Mouse (Mus musculus): ENCODE measurements around the gene Notch4. TPM values are rescaled to one million over a fixed set of nuclear protein-coding genes. Genes with fewer than 3 reads are reported as not detected.

Notch4 gene
- polyA plus RNA-seq, 1 experiment from 2014 or later = 9.8 TPM

DNA sequence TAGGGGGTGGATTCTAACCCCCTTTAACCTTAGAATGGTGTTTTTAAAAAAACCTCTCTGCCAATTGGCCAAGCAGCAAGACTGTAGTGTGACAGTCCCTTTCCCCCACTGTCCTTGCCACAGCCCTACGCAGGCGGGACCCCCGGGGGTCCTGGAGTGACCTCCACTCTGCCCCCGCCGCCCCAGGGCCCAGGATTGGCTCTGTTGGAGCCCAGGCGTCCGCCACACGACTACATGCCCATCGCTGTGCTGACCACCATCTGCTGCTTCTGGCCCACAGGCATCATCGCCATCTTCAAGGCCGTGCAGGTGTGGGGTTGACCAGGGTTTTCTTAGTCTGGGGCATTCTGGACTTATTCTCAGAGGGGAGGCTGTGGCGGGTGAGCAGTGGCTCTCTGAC is 67.6 kb downstream of the Notch4 start:
- Histone ChIP-seq H3K36me3 (ENCODE audit: control insufficient read depth, insufficient read depth, low read length) (no peaks in the 10 kb centered on the region), H3K27me3 (ENCODE audit: control insufficient read depth, insufficient read depth, low read length) (peaks cover 51% of the 10 kb centered on the region), H3K27ac (replicated peaks in 1 of 2; ENCODE audit: control insufficient read depth in 1 of 2, insufficient read depth in 1 of 2, low read depth in 2 of 2, low read length in 2 of 2) (no peak overlapping the region), H3K4me3 (ENCODE audit: control insufficient read depth in 1 of 2, insufficient read depth in 1 of 2, low read depth in 1 of 2, low read length in 2 of 2) (peak overlapping the region in 1 of 2 experiments; percentile 33; a peak in 2 of 4 replicates), H3K4me1 (ENCODE audit: control insufficient read depth in 2 of 2, insufficient read depth in 2 of 2, low read length in 2 of 2) (peaks cover 14 to 36% of the 10 kb centered on the region in 2 experiments), H3K4me2 (ENCODE audit: low read length) (peak overlapping the region; percentile 68), H3K9ac (ENCODE audit: low read length) (peak overlapping the region; percentile 46; the same call in 1 of the 2 replicates), H3K9me3 (ENCODE audit: control insufficient read depth, low read length) (no peaks in the 10 kb centered on the region)
- ATAC-seq (ENCODE audit: insufficient number of reproducible peaks, insufficient read depth, low FRiP score, low read depth) = no peak
- 8% methylated on average over 12 of the region's 12 CpGs for WGBS

DNA sequence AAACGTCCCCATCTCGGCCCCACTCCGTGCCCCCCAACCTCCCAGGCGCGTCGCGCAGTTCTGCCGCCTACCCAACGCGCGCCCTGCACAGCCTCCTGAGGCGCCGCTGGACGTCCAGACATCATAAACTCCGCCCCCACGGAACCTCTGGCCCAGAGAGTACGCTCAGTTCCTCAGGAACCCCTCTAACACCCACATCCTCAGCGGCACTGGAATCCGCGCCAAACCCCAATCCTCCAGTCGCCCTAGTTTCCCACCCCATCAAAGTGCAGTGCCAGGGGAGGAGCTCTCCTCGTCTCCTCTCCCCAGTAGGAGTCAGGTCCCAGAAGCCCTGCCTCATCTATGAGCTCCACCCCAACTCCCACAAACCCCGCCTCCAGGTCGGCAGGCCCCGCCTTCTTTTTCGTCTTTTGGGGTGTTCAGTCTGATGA is 68.2 kb downstream of the Notch4 start:
- ATAC-seq (ENCODE audit: insufficient number of reproducible peaks, insufficient read depth, low FRiP score, low read depth) = 0 out of 2 replicates have a peak, but pooled peaks have one; percentile 25

GRCm38 (mm10) chr17:34635671-34636070 is 71.6 kb downstream of the Notch4 start:
- Histone ChIP-seq H3K9ac (ENCODE audit: low read length) (no peak overlapping the region), H3K4me3 (ENCODE audit: control insufficient read depth in 1 of 2, insufficient read depth in 1 of 2, low read depth in 1 of 2, low read length in 2 of 2) (no peak overlapping the region), H3K27me3 (ENCODE audit: control insufficient read depth, insufficient read depth, low read length) (peaks cover 35% of the 10 kb centered on the region), H3K27ac (replicated peaks in 1 of 2; ENCODE audit: control insufficient read depth in 1 of 2, insufficient read depth in 1 of 2, low read depth in 2 of 2, low read length in 2 of 2) (no peak overlapping the region), H3K4me2 (ENCODE audit: low read length) (no peak overlapping the region), H3K36me3 (ENCODE audit: control insufficient read depth, insufficient read depth, low read length) (no peaks in the 10 kb centered on the region), H3K9me3 (ENCODE audit: control insufficient read depth, low read length) (no peaks in the 10 kb centered on the region), H3K4me1 (ENCODE audit: control insufficient read depth in 2 of 2, insufficient read depth in 2 of 2, low read length in 2 of 2) (peaks cover 3 to 19% of the 10 kb centered on the region in 2 experiments; a peak in 3 of 4 replicates)
- no peak for ATAC-seq (ENCODE audit: insufficient number of reproducible peaks, insufficient read depth, low FRiP score, low read depth)
- WGBS = 67% methylated on average over 2 of the region's 2 CpGs

More for the DNA sequence above, 68.2 kb downstream of the Notch4 start:
- no peaks in the 10 kb centered on the region for H3K9me3 ChIP-seq (ENCODE audit: control insufficient read depth, low read length)
- no peaks in the 10 kb centered on the region for H3K36me3 ChIP-seq (ENCODE audit: control insufficient read depth, insufficient read depth, low read length)
- WGBS = under 1% methylated on average over 25 of the region's 26 CpGs
- no peak overlapping the region for H3K27ac ChIP-seq (replicated peaks in 1 of 2; ENCODE audit: control insufficient read depth in 1 of 2, insufficient read depth in 1 of 2, low read depth in 2 of 2, low read length in 2 of 2)
- peak overlapping the region; percentile 46; the same call in 1 of the 2 replicates for H3K9ac ChIP-seq (ENCODE audit: low read length)
- H3K4me1 ChIP-seq (ENCODE audit: control insufficient read depth in 2 of 2, insufficient read depth in 2 of 2, low read length in 2 of 2) = peaks cover 14 to 34% of the 10 kb centered on the region in 2 experiments
- H3K4me2 ChIP-seq (ENCODE audit: low read length) = peak overlapping the region; percentile 68
- H3K4me3 ChIP-seq (ENCODE audit: control insufficient read depth in 1 of 2, insufficient read depth in 1 of 2, low read depth in 1 of 2, low read length in 2 of 2) = peak overlapping the region; percentile 27 to 33
- peaks cover 51% of the 10 kb centered on the region for H3K27me3 ChIP-seq (ENCODE audit: control insufficient read depth, insufficient read depth, low read length)

DNA sequence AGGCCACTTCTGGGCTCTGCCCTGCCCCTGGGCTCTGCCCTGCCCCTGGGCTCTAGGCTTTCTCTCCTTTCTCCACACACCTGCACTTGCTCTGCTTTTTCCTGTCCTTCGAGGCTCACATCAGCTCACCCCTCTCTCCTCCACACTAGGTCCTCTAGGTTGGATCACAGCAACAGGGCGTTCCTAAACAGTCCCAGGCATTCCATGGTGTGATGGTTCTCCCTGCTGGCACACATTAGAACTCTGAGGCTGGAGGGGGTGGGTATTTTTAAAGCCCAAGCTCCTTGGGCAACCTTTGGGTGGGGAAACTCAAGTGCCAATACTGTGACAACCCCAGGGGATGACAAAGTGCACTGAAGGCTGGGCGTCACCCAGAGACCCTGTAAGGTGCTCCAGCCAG is 73.4 kb downstream of the Notch4 start:
- Histone ChIP-seq H3K4me3 (ENCODE audit: control insufficient read depth in 1 of 2, insufficient read depth in 1 of 2, low read depth in 1 of 2, low read length in 2 of 2) (no peak overlapping the region), H3K36me3 (ENCODE audit: control insufficient read depth, insufficient read depth, low read length) (no peaks in the 10 kb centered on the region), H3K27me3 (ENCODE audit: control insufficient read depth, insufficient read depth, low read length) (peaks cover 17% of the 10 kb centered on the region), H3K9ac (ENCODE audit: low read length) (no peak overlapping the region), H3K4me1 (ENCODE audit: control insufficient read depth in 2 of 2, insufficient read depth in 2 of 2, low read length in 2 of 2) (peaks cover 2 to 7% of the 10 kb centered on the region in 2 experiments; a peak in 2 of 4 replicates), H3K4me2 (ENCODE audit: low read length) (no peak overlapping the region), H3K27ac (replicated peaks in 1 of 2; ENCODE audit: control insufficient read depth in 1 of 2, insufficient read depth in 1 of 2, low read depth in 2 of 2, low read length in 2 of 2) (no peak overlapping the region), H3K9me3 (ENCODE audit: control insufficient read depth, low read length) (no peaks in the 10 kb centered on the region)
- 64% methylated on average over 3 of the region's 3 CpGs for WGBS
- ATAC-seq (ENCODE audit: insufficient number of reproducible peaks, insufficient read depth, low FRiP score, low read depth) = no peak

Other genes with a start within 250 kb of the Notch4 start
- not detected in 2 replicates for gene H2-Eb2, start 238.6 kb upstream of the Notch4 start, polyA plus RNA-seq (2014; fragmentation: Nextera tagmentation; extraction: Ambion mirVana)
- not detected in 2 replicates for gene Btnl2, start 209.4 kb upstream of the Notch4 start, polyA plus RNA-seq (2014; fragmentation: Nextera tagmentation; extraction: Ambion mirVana)
- not detected in 2 replicates for gene Btnl1, start 187.1 kb upstream of the Notch4 start, polyA plus RNA-seq (2014; fragmentation: Nextera tagmentation; extraction: Ambion mirVana)
- not detected in 2 replicates for gene BC051142, start 165.4 kb upstream of the Notch4 start, polyA plus RNA-seq (2014; fragmentation: Nextera tagmentation; extraction: Ambion mirVana)
- not detected in 2 replicates for gene Btnl4, start 87.0 kb upstream of the Notch4 start, polyA plus RNA-seq (2014; fragmentation: Nextera tagmentation; extraction: Ambion mirVana)
- not detected in 2 replicates for gene Btnl6, start 46.9 kb upstream of the Notch4 start, polyA plus RNA-seq (2014; fragmentation: Nextera tagmentation; extraction: Ambion mirVana)
- 6.1 and 7.5 TPM in 2 replicates for gene Gpsm3, start 25.5 kb downstream of the Notch4 start, polyA plus RNA-seq (2014; fragmentation: Nextera tagmentation; extraction: Ambion mirVana)
- 5.4 and 7.9 TPM in 2 replicates for gene Pbx2, start 27.0 kb downstream of the Notch4 start, polyA plus RNA-seq (2014; fragmentation: Nextera tagmentation; extraction: Ambion mirVana)
- gene Ager, start 33.6 kb downstream of the Notch4 start, polyA plus RNA-seq (2014; fragmentation: Nextera tagmentation; extraction: Ambion mirVana) = 1.2 and 1.8 TPM in 2 replicates
- gene Rnf5, start 39.4 kb downstream of the Notch4 start, polyA plus RNA-seq (2014; fragmentation: Nextera tagmentation; extraction: Ambion mirVana) = 87.0 and 90.9 TPM in 2 replicates
- gene Agpat1, start 40.0 kb downstream of the Notch4 start, polyA plus RNA-seq (2014; fragmentation: Nextera tagmentation; extraction: Ambion mirVana) = 26.1 and 54.4 TPM in 2 replicates
- 0.46 and 0.55 TPM in 2 replicates for gene Egfl8, start 51.7 kb downstream of the Notch4 start, polyA plus RNA-seq (2014; fragmentation: Nextera tagmentation; extraction: Ambion mirVana)
- gene Ppt2, start 64.2 kb downstream of the Notch4 start, polyA plus RNA-seq (2014; fragmentation: Nextera tagmentation; extraction: Ambion mirVana) = 30.4 and 33.3 TPM in 2 replicates
- 0.27 and 0.39 TPM in 2 replicates for gene Prrt1, start 65.3 kb downstream of the Notch4 start, polyA plus RNA-seq (2014; fragmentation: Nextera tagmentation; extraction: Ambion mirVana)
- gene Fkbpl, start 80.5 kb downstream of the Notch4 start, polyA plus RNA-seq (2014; fragmentation: Nextera tagmentation; extraction: Ambion mirVana) = 7.3 and 8.9 TPM in 2 replicates
- gene Atf6b, start 82.9 kb downstream of the Notch4 start, polyA plus RNA-seq (2014; fragmentation: Nextera tagmentation; extraction: Ambion mirVana) = 28.7 and 34.3 TPM in 2 replicates
- gene Tnxb, start 106.3 kb downstream of the Notch4 start, polyA plus RNA-seq (2014; fragmentation: Nextera tagmentation; extraction: Ambion mirVana) = 2.7 and 3.0 TPM in 2 replicates
- 0.13 and 0.23 TPM in 2 replicates for gene C4b, start 179.6 kb downstream of the Notch4 start, polyA plus RNA-seq (2014; fragmentation: Nextera tagmentation; extraction: Ambion mirVana)
- not detected in 2 replicates for gene Cyp21a1, start 240.3 kb downstream of the Notch4 start, polyA plus RNA-seq (2014; fragmentation: Nextera tagmentation; extraction: Ambion mirVana)